Mouse (Mus musculus): ENCODE data around the gene Hoxa3. TPM values are rescaled to one million over a fixed set of nuclear protein-coding genes. Genes with fewer than 3 reads are reported as not detected.

The Hoxa3 gene
- total RNA-seq, 2 experiments from 2014 or later, result 1.4 TPM; not detected in 1

GRCm38 (mm10) chr6:52208868-52209684 lies 4.1 kb downstream of the Hoxa3 start:
- no peak for ATAC-seq (replicated peaks; ENCODE audit: low FRiP score, low TSS enrichment, poor library complexity, severe bottlenecking)

- ATAC-seq (replicated peaks; ENCODE audit: low FRiP score, low TSS enrichment, poor library complexity, severe bottlenecking), result no peak
Measured at GRCm38 (mm10) chr6:52208072-52208867, 4.9 kb downstream of the Hoxa3 start, which contains the start of gene Hoxa6. Gene Hoxa6, minus strand, starts transcription at chr6:52208722.

GRCm38 (mm10) chr6:52207684-52207976 lies 5.5 kb downstream of the Hoxa3 start:
- ATAC-seq (replicated peaks; ENCODE audit: low FRiP score, low TSS enrichment, poor library complexity, severe bottlenecking), result no peak

- no peak for ATAC-seq (replicated peaks; ENCODE audit: low FRiP score, low TSS enrichment, poor library complexity, severe bottlenecking)
Measured at GRCm38 (mm10) chr6:52206882-52207683, 6.1 kb downstream of the Hoxa3 start.

- no peak for ATAC-seq (replicated peaks; ENCODE audit: low FRiP score, low TSS enrichment, poor library complexity, severe bottlenecking)
Measured at GRCm38 (mm10) chr6:52205638-52206621, 7.2 kb downstream of the Hoxa3 start.

- ATAC-seq (replicated peaks; ENCODE audit: low FRiP score, low TSS enrichment, poor library complexity, severe bottlenecking), result no peak
Measured at GRCm38 (mm10) chr6:52205221-52205620, 7.9 kb downstream of the Hoxa3 start.

- no peak for ATAC-seq (replicated peaks; ENCODE audit: low FRiP score, low TSS enrichment, poor library complexity, severe bottlenecking)
Measured at GRCm38 (mm10) chr6:52204050-52204752, 8.9 kb downstream of the Hoxa3 start, which contains the start of gene Hoxa5. Gene Hoxa5, minus strand, starts transcription at chr6:52204587.

- no peak for ATAC-seq (replicated peaks; ENCODE audit: low FRiP score, low TSS enrichment, poor library complexity, severe bottlenecking)
Measured at GRCm38 (mm10) chr6:52203371-52204049, 9.6 kb downstream of the Hoxa3 start.

- ATAC-seq (replicated peaks; ENCODE audit: low FRiP score, low TSS enrichment, poor library complexity, severe bottlenecking), result no peak
Measured at GRCm38 (mm10) chr6:52203121-52203370, 10.1 kb downstream of the Hoxa3 start.

- ATAC-seq (replicated peaks; ENCODE audit: low FRiP score, low TSS enrichment, poor library complexity, severe bottlenecking), result no peak
Measured at GRCm38 (mm10) chr6:52202362-52203120, 10.6 kb downstream of the Hoxa3 start.

GRCm38 (mm10) chr6:52201269-52201668 lies 11.9 kb downstream of the Hoxa3 start:
- ATAC-seq (replicated peaks; ENCODE audit: low FRiP score, low TSS enrichment, poor library complexity, severe bottlenecking), result no peak

GRCm38 (mm10) chr6:52200751-52201250 lies 12.3 kb downstream of the Hoxa3 start:
- no peak for ATAC-seq (replicated peaks; ENCODE audit: low FRiP score, low TSS enrichment, poor library complexity, severe bottlenecking)

- ATAC-seq (replicated peaks; ENCODE audit: low FRiP score, low TSS enrichment, poor library complexity, severe bottlenecking), result no peak
Measured at GRCm38 (mm10) chr6:52200073-52200750, 12.9 kb downstream of the Hoxa3 start.

GRCm38 (mm10) chr6:52197271-52197670 lies 15.9 kb downstream of the Hoxa3 start:
- ATAC-seq (replicated peaks; ENCODE audit: low FRiP score, low TSS enrichment, poor library complexity, severe bottlenecking), result no peak

- ATAC-seq (replicated peaks; ENCODE audit: low FRiP score, low TSS enrichment, poor library complexity, severe bottlenecking), result no peak
Measured at GRCm38 (mm10) chr6:52196811-52197210, 16.3 kb downstream of the Hoxa3 start.

GRCm38 (mm10) chr6:52194690-52195089 lies 18.4 kb downstream of the Hoxa3 start:
- ATAC-seq (replicated peaks; ENCODE audit: low FRiP score, low TSS enrichment, poor library complexity, severe bottlenecking), result no peak
